Mouse (Mus musculus) heart, postnatal 0 days (tissue): Measurements from ENCODE around the gene 1500015O10Rik. TPM values are rescaled to one million over a fixed set of nuclear protein-coding genes. Genes with fewer than 3 reads are reported as not detected.

Experiments used
- ATAC-seq: fragments of 200-750 bp; cut with Nextera tagmentation; 2 replicates; pipeline ENCODE4 v1.8.0; 2017; ENCODE audit warnings: low read depth, moderate number of reproducible peaks, moderate library complexity; ENCODE audit not compliant: insufficient read depth
- DNase-seq: peaks from one replicate; pipeline ENCODE4 v3.0.0-alpha.2; 2016; ENCODE audit warnings: low spot score
- H3K27ac ChIP-seq: fragments of 300-500 bp; sonication (generic); 2 replicates; pipeline ENCODE4 v1.5.1; 2014; ENCODE audit warnings: low read depth, mild to moderate bottlenecking
- H3K27me3 ChIP-seq: fragments of 300-500 bp; sonication (generic); 2 replicates; pipeline ENCODE4 v1.6.1; 2014; ENCODE audit warnings: low read length, mixed read lengths; ENCODE audit not compliant: control insufficient read depth, insufficient read depth
- H3K36me3 ChIP-seq: fragments of 300-500 bp; sonication (generic); replicated peaks from 2 replicates; pipeline ENCODE4 v1.6.1; 2014; ENCODE audit warnings: low read length, mixed read lengths; ENCODE audit not compliant: control insufficient read depth, insufficient read depth
- H3K4me1 ChIP-seq: fragments of 300-500 bp; sonication (generic); 2 replicates; pipeline ENCODE4 v1.6.1; 2014; ENCODE audit warnings: antibody characterized with exemption; ENCODE audit not compliant: control insufficient read depth, insufficient read depth
- H3K4me2 ChIP-seq: fragments of 300-500 bp; sonication (generic); 2 replicates; pipeline ENCODE4 v1.6.1; 2014; ENCODE audit warnings: low read depth, mild to moderate bottlenecking, low read length, moderate library complexity
- H3K4me3 ChIP-seq: fragments of 300-500 bp; sonication (generic); 2 replicates; pipeline ENCODE4 v1.5.1; 2014; ENCODE audit warnings: low read depth, low read length
- H3K9ac ChIP-seq: fragments of 300-500 bp; sonication (generic); replicated peaks from 2 replicates; pipeline ENCODE4 v1.6.1; 2014; ENCODE audit warnings: low read depth, low read length, mixed read lengths
- H3K9me3 ChIP-seq: fragments of 300-500 bp; sonication (generic); replicated peaks from 2 replicates; pipeline ENCODE4 v1.6.1; 2016; ENCODE audit warnings: low read length; ENCODE audit not compliant: control insufficient read depth
- CTCF ChIP-seq: IDR thresholded peaks from 2 replicates; pipeline ENCODE4 v1.5.1; 2016; ENCODE audit warnings: antibody characterized with exemption, control low read depth, low read depth
- EP300 ChIP-seq: IDR thresholded peaks from 2 replicates; pipeline ENCODE4 v1.6.1; 2016; ENCODE audit warnings: antibody characterized with exemption, low read depth
- WGBS: fragments of 180-500 bp; shearing (Covaris S2); extraction: QIAGEN DNeasy Blood & Tissue Kit; methylation state at CpG from one replicate; pipeline ENCODE4 v1.1.7; 2014; 5-methylcytosine and 5-hydroxymethylcytosine counted together
- polyA plus RNA-seq: library from polyadenylated mRNA; unstranded; fragments of >200 nt; fragmentation: Nextera tagmentation; extraction: Ambion mirVana; gene quantifications from 2 replicates; pipeline ENCODE4 v1.2.1, GENCODE M21; 2015
- total RNA-seq: library from RNA; depleted of rRNA; stranded (reverse); fragments of >200 nt; gene quantifications from 2 replicates; pipeline ENCODE4 v1.2.3, GENCODE M21; 2014; ENCODE audit warnings: low replicate concordance

Gene 1500015O10Rik
- total and polyA plus RNA-seq, 2 experiments from 2014 or later, result 6.4 to 14.3 TPM

- no peak for ATAC-seq
- H3K27me3 ChIP-seq, result no peaks in the 10 kb centered on the region
- H3K9me3 ChIP-seq, result no peaks in the 10 kb centered on the region
- H3K4me2 ChIP-seq, result no peak overlapping the region
- no peak for TF ChIP-seq CTCF
- TF ChIP-seq EP300, result no peak
- H3K4me3 ChIP-seq, result no peak overlapping the region
- H3K4me1 ChIP-seq, result no peaks in the 10 kb centered on the region
- H3K27ac ChIP-seq, result no peak overlapping the region
- no peak overlapping the region for H3K9ac ChIP-seq
- peaks cover 8% of the 10 kb centered on the region; the same call in 1 of the 2 replicates for H3K36me3 ChIP-seq
- 93% methylated on average over 2 of the region's 2 CpGs for WGBS
- DNase-seq, result no peak
Measured at GRCm38 (mm10) chr1:43766328-43766727, 35.9 kb downstream of the 1500015O10Rik start.

- ATAC-seq (no peak), DNase-seq (no peak)
- H3K9ac ChIP-seq, result no peak overlapping the region
- H3K27ac ChIP-seq, result no peak overlapping the region
- H3K4me3 ChIP-seq, result no peak overlapping the region
- no peaks in the 10 kb centered on the region for H3K9me3 ChIP-seq
- H3K4me2 ChIP-seq, result no peak overlapping the region
- no peaks in the 10 kb centered on the region for H3K4me1 ChIP-seq
- no peaks in the 10 kb centered on the region for H3K27me3 ChIP-seq
- peaks cover 10% of the 10 kb centered on the region; the same call in 1 of the 2 replicates for H3K36me3 ChIP-seq
- no peak for TF ChIP-seq EP300
- no peak for TF ChIP-seq CTCF
- WGBS, result 70% methylated on average over 4 of the region's 4 CpGs
Measured at GRCm38 (mm10) chr1:43768385-43768990, 38.1 kb downstream of the 1500015O10Rik start.

GRCm38 (mm10) chr1:43769348-43769747 is 38.9 kb downstream of the 1500015O10Rik start:
- no peaks in the 10 kb centered on the region for H3K9me3 ChIP-seq
- no peak overlapping the region for H3K4me2 ChIP-seq
- H3K36me3 ChIP-seq, result peaks cover 13% of the 10 kb centered on the region; the same call in 1 of the 2 replicates
- H3K4me3 ChIP-seq, result no peak overlapping the region
- no peaks in the 10 kb centered on the region for H3K27me3 ChIP-seq
- TF ChIP-seq EP300, result no peak
- ATAC-seq, result no peak
- no peaks in the 10 kb centered on the region for H3K4me1 ChIP-seq
- no peak overlapping the region for H3K27ac ChIP-seq
- DNase-seq, result no peak
- 65% methylated on average over 1 of the region's 1 CpGs for WGBS
- no peak overlapping the region for H3K9ac ChIP-seq

- no peak overlapping the region for H3K4me2 ChIP-seq
- no peak overlapping the region for H3K9ac ChIP-seq
- no peak for TF ChIP-seq EP300
- TF ChIP-seq CTCF, result no peak
- no peaks in the 10 kb centered on the region for H3K9me3 ChIP-seq
- no peak for DNase-seq
- ATAC-seq, result no peak
- no peak overlapping the region for H3K27ac ChIP-seq
- H3K4me1 ChIP-seq, result no peaks in the 10 kb centered on the region
- 90% methylated on average over 3 of the region's 3 CpGs for WGBS
- no peaks in the 10 kb centered on the region for H3K27me3 ChIP-seq
- peaks cover 13% of the 10 kb centered on the region; the same call in 1 of the 2 replicates for H3K36me3 ChIP-seq
- no peak overlapping the region for H3K4me3 ChIP-seq
Measured at GRCm38 (mm10) chr1:43770032-43770431, 39.6 kb downstream of the 1500015O10Rik start.

GRCm38 (mm10) chr1:43772694-43773093 is 42.3 kb downstream of the 1500015O10Rik start:
- H3K27ac ChIP-seq, result no peak overlapping the region
- H3K4me2 ChIP-seq, result no peak overlapping the region
- H3K27me3 ChIP-seq, result no peaks in the 10 kb centered on the region
- H3K36me3 ChIP-seq, result peaks cover 12% of the 10 kb centered on the region; the same call in 1 of the 2 replicates
- TF ChIP-seq CTCF, result no peak
- no peak for TF ChIP-seq EP300
- ATAC-seq (no peak), DNase-seq (no peak)
- H3K9ac ChIP-seq, result no peak overlapping the region
- WGBS, result 91% methylated on average over 3 of the region's 3 CpGs
- no peak overlapping the region for H3K4me3 ChIP-seq
- H3K4me1 ChIP-seq, result no peaks in the 10 kb centered on the region
- no peaks in the 10 kb centered on the region for H3K9me3 ChIP-seq

GRCm38 (mm10) chr1:43774126-43774525 is 43.7 kb downstream of the 1500015O10Rik start:
- H3K9ac ChIP-seq, result no peak overlapping the region
- peaks cover 15% of the 10 kb centered on the region for H3K36me3 ChIP-seq
- no peaks in the 10 kb centered on the region for H3K27me3 ChIP-seq
- DNase-seq, result no peak
- TF ChIP-seq CTCF (no peak), EP300 (no peak)
- no peaks in the 10 kb centered on the region for H3K9me3 ChIP-seq
- no peaks in the 10 kb centered on the region for H3K4me1 ChIP-seq
- no peak overlapping the region for H3K4me3 ChIP-seq
- no peak overlapping the region for H3K4me2 ChIP-seq
- WGBS, result 83% methylated on average over 4 of the region's 4 CpGs
- ATAC-seq, result no peak
- H3K27ac ChIP-seq, result no peak overlapping the region
